Mouse (Mus musculus) megakaryocyte, embryonic 14.5 days (primary cell): ENCODE measurements around the gene Renbp. TPM values are rescaled to one million over a fixed set of nuclear protein-coding genes. Genes with fewer than 3 reads are reported as not detected.

Experiments used
- H3K27me3 ChIP-seq: replicated peaks from 2 replicates; pipeline ENCODE3; 2012; ENCODE audit warnings: inconsistent platforms
- H3K36me3 ChIP-seq: replicated peaks from 2 replicates; pipeline ENCODE3; 2012; ENCODE audit warnings: low read length, inconsistent platforms, mixed read lengths
- H3K4me1 ChIP-seq: 2 replicates; pipeline ENCODE4 v1.6.1; 2012; ENCODE audit warnings: inconsistent platforms
- H3K4me3 ChIP-seq: replicated peaks from 2 replicates; pipeline ENCODE3; 2012; ENCODE audit warnings: moderate library complexity, mild to moderate bottlenecking, inconsistent platforms
- H3K9me3 ChIP-seq: 2 replicates; pipeline ENCODE4 v1.6.1; 2012; ENCODE audit warnings: inconsistent platforms
- FLI1 ChIP-seq: IDR thresholded peaks from 2 replicates; pipeline ENCODE4 v1.6.1; 2012; ENCODE audit warnings: low read length, inconsistent platforms, mixed read lengths
- GATA1 ChIP-seq: IDR thresholded peaks from 3 replicates; pipeline ENCODE4 v1.6.1; 2012; ENCODE audit warnings: mixed read lengths, low read length, inconsistent platforms, borderline replicate concordance
- polyA plus RNA-seq: library from polyadenylated mRNA; stranded (reverse); fragments of >175 nt; gene quantifications from 2 replicates; pipeline ENCODE4 v1.2.3, GENCODE M21; 2012; ENCODE audit warnings: low replicate concordance; ENCODE audit not compliant: insufficient read depth

Renbp gene
- polyA plus RNA-seq, 1 experiment: 114 TPM

GRCm38 (mm10) chrX:73965307-73965706 lies 34.7 kb upstream of the Renbp start:
- Histone ChIP-seq H3K27me3 (peaks cover 23% of the 10 kb centered on the region), H3K4me1 (peaks cover 60% of the 10 kb centered on the region), H3K4me3 (peak overlapping the region; percentile 95), H3K36me3 (peaks cover 20% of the 10 kb centered on the region), H3K9me3 (peaks cover 21% of the 10 kb centered on the region)
- TF ChIP-seq GATA1 (no peak), FLI1 (no peak)

GRCm38 (mm10) chrX:73964363-73964762 lies 33.7 kb upstream of the Renbp start:
- Histone ChIP-seq H3K27me3 (peaks cover 23% of the 10 kb centered on the region), H3K4me1 (peaks cover 61% of the 10 kb centered on the region), H3K9me3 (peaks cover 21% of the 10 kb centered on the region), H3K4me3 (peak overlapping the region; percentile 95), H3K36me3 (peaks cover 29% of the 10 kb centered on the region)
- TF ChIP-seq FLI1 (no peak), GATA1 (no peak)

GRCm38 (mm10) chrX:73954988-73955387 lies 24.3 kb upstream of the Renbp start:
- peaks cover 21% of the 10 kb centered on the region for H3K4me1 ChIP-seq
- no peak overlapping the region for H3K4me3 ChIP-seq
- TF ChIP-seq GATA1 (no peak), FLI1 (no peak)
- no peaks in the 10 kb centered on the region for H3K9me3 ChIP-seq
- H3K36me3 ChIP-seq: peaks cover 98% of the 10 kb centered on the region
- peaks cover 26% of the 10 kb centered on the region for H3K27me3 ChIP-seq

GRCm38 (mm10) chrX:73952603-73953002 lies 22.0 kb upstream of the Renbp start:
- Histone ChIP-seq H3K4me1 (peaks cover 30% of the 10 kb centered on the region), H3K4me3 (no peak overlapping the region), H3K9me3 (no peaks in the 10 kb centered on the region), H3K27me3 (peaks cover 38% of the 10 kb centered on the region), H3K36me3 (peaks cover 97% of the 10 kb centered on the region)
- no peak for TF ChIP-seq GATA1
- no peak for TF ChIP-seq FLI1

- peaks cover 40% of the 10 kb centered on the region for H3K4me1 ChIP-seq
- H3K9me3 ChIP-seq: no peaks in the 10 kb centered on the region
- peak overlapping the region; percentile 46 for H3K4me3 ChIP-seq
- H3K36me3 ChIP-seq: peaks cover 99% of the 10 kb centered on the region
- TF ChIP-seq FLI1: no peak
- no peak for TF ChIP-seq GATA1
- H3K27me3 ChIP-seq: peaks cover 37% of the 10 kb centered on the region
Observed at GRCm38 (mm10) chrX:73949341-73949740, 18.7 kb upstream of the Renbp start.

GRCm38 (mm10) chrX:73948647-73949046 lies 18.0 kb upstream of the Renbp start:
- no peak for TF ChIP-seq FLI1
- TF ChIP-seq GATA1: no peak
- Histone ChIP-seq H3K36me3 (peaks cover 99% of the 10 kb centered on the region), H3K4me3 (peak overlapping the region; percentile 29), H3K27me3 (peaks cover 37% of the 10 kb centered on the region), H3K9me3 (no peaks in the 10 kb centered on the region), H3K4me1 (peaks cover 40% of the 10 kb centered on the region)

- Histone ChIP-seq H3K9me3 (no peaks in the 10 kb centered on the region), H3K36me3 (peaks cover 99% of the 10 kb centered on the region), H3K4me1 (peaks cover 43% of the 10 kb centered on the region), H3K4me3 (no peak overlapping the region), H3K27me3 (peaks cover 31% of the 10 kb centered on the region)
- TF ChIP-seq GATA1 (no peak), FLI1 (no peak)
Observed at GRCm38 (mm10) chrX:73946896-73947295, 16.2 kb upstream of the Renbp start.

GRCm38 (mm10) chrX:73942294-73942693 lies 11.6 kb upstream of the Renbp start:
- Histone ChIP-seq H3K4me1 (peaks cover 18% of the 10 kb centered on the region), H3K9me3 (no peaks in the 10 kb centered on the region), H3K36me3 (peaks cover 66% of the 10 kb centered on the region)

GRCm38 (mm10) chrX:73941860-73942259 lies 11.2 kb upstream of the Renbp start:
- no peaks in the 10 kb centered on the region for H3K9me3 ChIP-seq
- peaks cover 13% of the 10 kb centered on the region for H3K4me1 ChIP-seq
- no peak overlapping the region for H3K4me3 ChIP-seq
- peaks cover 61% of the 10 kb centered on the region for H3K36me3 ChIP-seq
- peaks cover 8% of the 10 kb centered on the region for H3K27me3 ChIP-seq
- TF ChIP-seq FLI1 (no peak), GATA1 (no peak)

More at GRCm38 (mm10) chrX:73942294-73942693, 11.6 kb upstream of the Renbp start:
- Histone ChIP-seq H3K27me3 (peaks cover 8% of the 10 kb centered on the region), H3K4me3 (no peak overlapping the region)
- TF ChIP-seq GATA1: no peak
- TF ChIP-seq FLI1: no peak

GRCm38 (mm10) chrX:73931871-73932270 lies 1.2 kb upstream of the Renbp start:
- H3K4me3 ChIP-seq: no peak overlapping the region
- H3K9me3 ChIP-seq: no peaks in the 10 kb centered on the region
- peaks cover 30% of the 10 kb centered on the region for H3K4me1 ChIP-seq
- H3K27me3 ChIP-seq: peaks cover 15% of the 10 kb centered on the region
- H3K36me3 ChIP-seq: peaks cover 27% of the 10 kb centered on the region
- no peak for TF ChIP-seq GATA1
- no peak for TF ChIP-seq FLI1

- peaks cover 20% of the 10 kb centered on the region for H3K27me3 ChIP-seq
- H3K9me3 ChIP-seq: peaks cover 11% of the 10 kb centered on the region; the same call in 1 of the 2 replicates
- TF ChIP-seq FLI1 (no peak), GATA1 (no peak)
- H3K36me3 ChIP-seq: peaks cover 46% of the 10 kb centered on the region
- peak overlapping the region; percentile 95 for H3K4me3 ChIP-seq
- H3K4me1 ChIP-seq: peaks cover 31% of the 10 kb centered on the region
Observed at GRCm38 (mm10) chrX:73922550-73922882, 8.1 kb downstream of the Renbp start.
